Mouse (Mus musculus) megakaryocyte-erythroid progenitor cell, adult 5-6 weeks (primary cell): ENCODE data around the gene Fam177a. TPM values are rescaled to one million over a fixed set of nuclear protein-coding genes. Genes with fewer than 3 reads are reported as not detected.
"Not testable (repeated sequence)": the region's sequence is repeated elsewhere in the genome, so short reads cannot be mapped to it uniquely, and the experiment has no call there.

Source experiments
- ATAC-seq: replicated peaks from 2 replicates; pipeline ENCODE4 v1.8.0; 2016; ENCODE audit warnings: mild to moderate bottlenecking, inconsistent platforms; ENCODE audit not compliant: severe bottlenecking, poor library complexity, low FRiP score, low TSS enrichment
- total RNA-seq, 2 experiments: library from RNA; stranded (forward) in 1 of 2; stranded (reverse) in 1 of 2; fragments of 200-1000, 215-1000 nt in 1 of 2; fragments of >200 nt in 1 of 2; fragmentation: Nextera tagmentation in 1 of 2; gene quantifications; 2 replicates each; pipeline ENCODE4 v1.2.3; 2014 to 2017

Gene Fam177a
- total RNA-seq (2014; fragmentation: Nextera tagmentation): 5.8 TPM in 1 of 2 replicates, not detected in the other
- total RNA-seq (2017): 13.9 and 19.9 TPM in 2 replicates

DNA sequence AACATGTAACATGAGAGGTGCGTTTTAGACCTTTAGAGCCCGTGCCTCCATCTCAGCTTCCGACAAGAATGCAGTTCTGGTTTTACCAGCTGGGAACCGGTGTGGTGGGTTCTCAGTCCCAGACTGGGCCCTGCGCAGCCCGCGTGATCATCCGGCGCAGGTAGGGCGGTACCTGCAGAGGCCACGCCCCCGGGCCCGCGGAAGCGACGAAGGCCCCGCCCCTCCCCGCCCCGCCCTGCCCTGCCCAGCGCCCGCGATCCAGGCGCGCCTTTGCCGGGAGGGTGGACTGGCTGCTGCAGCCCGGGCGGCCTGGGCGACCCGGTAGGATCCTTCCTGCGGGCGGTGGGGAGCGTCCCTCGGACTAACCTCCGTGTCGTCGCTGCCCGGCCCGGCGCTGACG lies at the start of gene Fam177a:
Fam177a (plus strand) TSS at position 228 of the 400 bp plus-strand sequence.
- peak; percentile 87 for ATAC-seq

GRCm38 (mm10) chr12:55075296-55075695 lies 49.0 kb upstream of the Fam177a start:
- ATAC-seq: no peak

DNA sequence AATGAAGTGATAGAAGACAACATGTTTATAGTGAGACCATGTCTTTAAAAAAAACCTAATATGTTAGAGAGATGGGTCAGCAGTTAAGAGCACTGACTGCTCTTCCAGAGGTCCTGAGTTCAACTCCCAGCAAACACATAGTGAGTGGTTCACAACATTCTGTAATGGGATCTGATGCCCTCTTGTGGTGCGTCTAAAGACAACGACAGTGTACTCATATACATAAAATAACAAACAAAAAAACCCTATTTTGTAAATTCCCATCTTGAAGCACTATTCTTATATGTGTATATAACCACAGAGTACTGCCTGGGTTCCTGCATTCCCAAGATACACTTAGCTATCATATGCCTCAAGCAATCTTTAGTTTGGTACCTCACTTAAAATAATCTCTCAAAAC lies 45.6 kb upstream of the Fam177a start:
- not testable (repeated sequence) for ATAC-seq

DNA sequence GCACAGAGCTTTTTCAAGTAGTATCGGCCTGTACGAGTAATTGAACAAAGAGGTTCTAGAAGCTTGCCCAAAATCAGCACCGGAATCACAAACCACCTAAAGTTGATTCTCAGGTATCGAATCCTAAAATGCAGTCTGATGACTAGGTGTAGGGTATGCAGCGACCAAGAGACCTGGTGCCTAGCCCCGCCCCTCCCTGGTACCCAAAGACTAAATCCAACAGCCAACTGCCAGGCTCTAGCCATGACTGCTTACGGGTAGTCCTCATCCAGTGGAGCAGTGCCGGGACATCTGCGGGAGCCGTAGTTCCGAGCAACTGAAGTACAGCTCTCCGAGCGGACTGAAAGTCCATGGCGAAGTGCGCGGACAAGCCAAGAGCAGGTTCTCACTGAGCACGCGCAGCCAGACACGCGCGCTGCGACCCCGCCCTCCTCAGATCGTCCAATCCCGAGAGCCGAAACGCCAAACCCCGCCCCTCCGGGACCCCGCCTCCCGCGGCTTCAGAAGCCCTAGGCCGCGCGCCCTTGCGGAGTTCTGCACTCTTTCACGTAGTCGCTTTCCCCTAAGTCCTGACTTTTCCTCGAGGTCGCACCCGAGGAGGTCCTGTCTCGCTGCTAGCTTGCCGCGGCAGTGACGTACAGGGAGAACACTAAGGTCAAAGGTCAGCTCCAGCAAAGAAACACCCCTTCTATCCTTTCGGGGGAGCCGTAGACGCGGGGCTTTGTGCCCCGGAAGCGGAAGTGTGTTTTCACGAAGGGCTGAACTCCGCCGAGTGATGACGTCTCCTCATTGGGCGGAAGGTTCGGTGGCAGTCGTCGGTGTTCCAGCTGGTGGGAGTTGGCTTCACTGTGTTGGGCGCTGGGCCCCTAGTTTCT lies 44.3 kb upstream of the Fam177a start, which contains the start of the genes 2700097O09Rik and Srp54a:
2700097O09Rik (minus strand) TSS at position 385 of the 875 bp plus-strand sequence.
Srp54a (plus strand) TSS at position 537 of the 875 bp plus-strand sequence.
- ATAC-seq: peak; percentile 97

DNA sequence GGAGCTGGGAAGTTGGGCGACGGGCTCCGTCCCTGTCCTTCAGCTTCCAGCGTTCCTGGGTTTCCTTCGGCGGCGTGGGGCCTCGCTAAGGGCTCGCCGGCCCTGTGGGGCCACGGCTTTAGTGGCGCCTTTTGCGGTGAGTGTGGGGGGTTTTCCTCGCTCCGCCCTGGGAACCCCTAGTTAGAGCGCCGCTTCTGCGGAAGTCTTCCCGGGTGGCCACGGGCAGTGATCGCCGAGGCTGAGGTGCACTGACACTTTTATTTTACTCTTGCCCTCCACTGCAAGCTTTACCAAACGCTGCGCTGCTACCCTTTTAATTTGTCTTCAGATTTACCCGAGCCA lies 43.7 kb upstream of the Fam177a start:
- ATAC-seq: not testable (repeated sequence)

DNA sequence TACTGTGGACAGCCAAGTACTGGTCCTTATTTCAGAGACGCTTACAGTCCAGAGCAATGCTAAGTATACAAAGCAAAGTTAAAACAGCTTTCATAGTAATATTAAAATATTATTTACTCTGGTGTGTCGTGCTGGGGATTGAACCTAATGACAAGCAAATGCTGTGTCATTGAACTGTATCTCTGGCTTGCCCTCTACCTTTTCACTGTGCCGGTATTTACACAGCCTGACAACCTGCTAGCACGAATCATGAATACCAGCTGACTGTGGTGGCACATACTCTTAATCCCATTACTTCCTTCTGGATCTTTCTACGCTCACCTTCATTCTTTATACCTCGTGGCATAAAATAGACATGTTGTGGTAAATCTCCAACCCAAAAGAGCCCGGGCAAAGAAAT lies 32.1 kb upstream of the Fam177a start:
- ATAC-seq: not testable (repeated sequence)

DNA sequence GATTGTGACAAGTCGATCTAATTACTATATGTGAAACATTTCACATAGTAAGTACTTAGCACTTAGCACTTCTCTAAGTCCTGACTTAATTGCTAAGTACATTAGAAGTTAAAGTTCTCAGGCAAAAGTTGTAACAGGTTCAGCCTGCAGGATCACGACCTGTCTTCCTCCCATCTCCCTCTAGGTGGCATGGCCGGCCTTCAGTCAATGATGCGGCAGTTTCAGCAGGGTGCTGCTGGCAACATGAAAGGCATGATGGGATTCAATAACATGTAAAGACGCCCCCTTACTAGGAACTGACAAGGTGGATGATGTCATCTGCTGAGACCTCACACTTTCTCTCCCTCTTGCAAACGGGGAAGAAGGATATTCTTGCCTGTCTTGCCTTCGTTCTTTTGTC lies 11.7 kb upstream of the Fam177a start:
- ATAC-seq: peak; percentile 91

DNA sequence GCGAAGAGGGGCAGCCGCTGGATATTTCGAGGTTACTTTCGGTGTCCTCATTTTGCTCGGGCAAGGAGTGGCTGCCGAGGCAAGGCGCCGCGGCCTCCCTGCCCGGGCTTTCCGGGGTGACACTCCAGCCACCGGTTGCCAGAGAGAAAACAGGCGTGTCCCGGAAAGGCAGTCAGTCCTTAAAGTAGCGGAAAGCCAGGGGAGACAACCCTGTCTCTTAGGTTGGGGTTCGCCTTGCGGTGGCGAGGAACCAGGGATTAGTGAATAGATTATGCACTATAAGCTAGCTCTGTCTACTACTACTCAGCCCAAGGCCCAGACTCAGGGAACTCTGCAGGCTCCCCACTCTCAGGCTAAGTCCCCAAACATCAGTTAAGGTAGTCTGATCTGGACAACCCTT lies 462 bp downstream of the Fam177a start:
- ATAC-seq: peak; percentile 74

- not testable (repeated sequence) for ATAC-seq
These were observed 11.3 kb downstream of the Fam177a start for GRCm38 (mm10) chr12:55135540-55135939.

GRCm38 (mm10) chr12:55137859-55138258 lies 13.6 kb downstream of the Fam177a start:
- ATAC-seq: not testable (repeated sequence)

- ATAC-seq: peak; percentile 97
These were observed 30.5 kb downstream of the Fam177a start, which contains the start of gene Srp54b for GRCm38 (mm10) chr12:55154559-55155448. Srp54b (plus strand) TSS chr12:55155104.

DNA sequence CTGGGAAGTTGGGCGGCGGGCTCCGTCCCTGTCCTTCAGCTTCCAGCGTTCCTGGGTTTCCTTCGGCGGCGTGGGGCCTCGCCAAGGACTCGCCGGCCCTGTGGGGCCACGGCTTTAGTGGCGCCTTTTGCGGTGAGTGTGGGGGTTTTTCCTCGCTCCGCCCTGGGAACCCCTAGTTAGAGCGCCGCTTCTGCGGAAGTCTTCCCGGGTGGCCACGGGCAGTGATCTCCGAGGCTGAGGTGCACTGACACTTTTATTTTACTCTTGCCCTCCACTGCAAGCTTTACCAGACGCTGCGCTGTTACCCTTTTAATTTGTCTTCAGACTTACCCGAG lies 31.1 kb downstream of the Fam177a start:
- peak; percentile 45; the same call in 1 of the 2 replicates for ATAC-seq

DNA sequence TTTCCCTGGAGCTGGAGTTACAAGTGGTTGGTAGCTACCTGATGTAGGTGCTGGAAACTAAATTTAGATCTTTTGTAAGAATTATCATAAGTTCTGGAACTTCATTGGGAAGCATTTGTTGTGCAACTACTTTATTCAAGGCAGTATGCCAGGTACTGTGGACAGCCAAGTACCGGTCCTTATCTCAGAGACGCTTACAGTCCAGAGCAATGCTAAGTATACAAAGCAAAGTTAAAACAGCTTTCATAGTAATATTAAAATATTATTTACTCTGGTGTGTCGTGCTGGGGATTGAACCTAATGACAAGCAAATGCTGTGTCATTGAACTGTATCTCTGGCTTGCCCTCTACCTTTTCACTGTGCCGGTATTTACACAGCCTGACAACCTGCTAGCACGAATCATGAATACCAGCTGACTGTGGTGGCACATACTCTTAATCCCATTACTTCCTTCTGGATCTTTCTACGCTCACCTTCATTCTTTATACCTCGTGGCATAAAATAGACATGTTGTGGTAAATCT lies 42.8 kb downstream of the Fam177a start:
- ATAC-seq: not testable (repeated sequence)

GRCm38 (mm10) chr12:55187686-55188085 lies 63.4 kb downstream of the Fam177a start:
- ATAC-seq: peak; percentile 87

DNA sequence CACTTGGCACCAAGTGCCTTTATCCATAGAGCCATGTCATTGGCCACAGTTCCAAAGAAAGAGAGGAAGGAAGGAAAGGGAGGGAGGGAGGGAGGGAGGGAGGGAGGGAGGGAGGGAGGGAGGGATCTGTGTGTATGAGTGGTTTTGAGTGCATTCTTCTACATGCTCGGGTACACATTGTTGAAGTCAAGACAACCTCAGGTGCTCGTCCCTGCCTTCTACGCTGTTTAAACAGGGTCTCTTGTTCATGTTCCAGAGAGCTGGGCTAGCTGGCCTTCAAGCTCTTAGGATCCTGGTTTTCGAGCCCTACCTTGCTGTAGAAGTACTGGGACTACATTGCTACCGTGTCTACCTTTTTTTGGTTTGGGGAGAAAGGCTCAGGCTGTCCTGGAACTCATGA lies 64.9 kb downstream of the Fam177a start:
- ATAC-seq: not testable (repeated sequence)

Other genes with a start within 250 kb of the Fam177a start
- gene Gm20403, start 137.9 kb upstream of the Fam177a start, total RNA-seq (2014; fragmentation: Nextera tagmentation): not detected in 2 replicates
- not detected in 2 replicates for gene Gm20403, start 137.9 kb upstream of the Fam177a start, total RNA-seq (2017)
- 105 and 128 TPM in 2 replicates for gene Baz1a, start 110.1 kb upstream of the Fam177a start, total RNA-seq (2014; fragmentation: Nextera tagmentation)
- 98.9 and 112 TPM in 2 replicates for gene Baz1a, start 110.1 kb upstream of the Fam177a start, total RNA-seq (2017)
- gene 2700097O09Rik, start 44.4 kb upstream of the Fam177a start, total RNA-seq (2014; fragmentation: Nextera tagmentation): 32.7 and 33.2 TPM in 2 replicates
- 19.6 and 20.7 TPM in 2 replicates for gene 2700097O09Rik, start 44.4 kb upstream of the Fam177a start, total RNA-seq (2017)
- gene Srp54a, start 44.2 kb upstream of the Fam177a start, total RNA-seq (2014; fragmentation: Nextera tagmentation): 72.6 and 88.9 TPM in 2 replicates
- gene Srp54a, start 44.2 kb upstream of the Fam177a start, total RNA-seq (2017): 194 and 251 TPM in 2 replicates
- 18.3 and 26.0 TPM in 2 replicates for gene Srp54b, start 30.6 kb downstream of the Fam177a start, total RNA-seq (2014; fragmentation: Nextera tagmentation)
- gene Srp54b, start 30.6 kb downstream of the Fam177a start, total RNA-seq (2017): 51.0 and 107 TPM in 2 replicates
- 9.7 and 11.2 TPM in 2 replicates for gene 1700047I17Rik2, start 75.1 kb downstream of the Fam177a start, total RNA-seq (2014; fragmentation: Nextera tagmentation)
- 4.9 TPM in 1 of 2 replicates, not detected in the other for gene 1700047I17Rik2, start 75.1 kb downstream of the Fam177a start, total RNA-seq (2017)
- gene Srp54c, start 105.7 kb downstream of the Fam177a start, total RNA-seq (2014; fragmentation: Nextera tagmentation): 19.0 and 33.7 TPM in 2 replicates
- gene Srp54c, start 105.7 kb downstream of the Fam177a start, total RNA-seq (2017): 109 and 117 TPM in 2 replicates
- 31.6 and 45.5 TPM in 2 replicates for gene 1110008L16Rik, start 175.1 kb downstream of the Fam177a start, total RNA-seq (2014; fragmentation: Nextera tagmentation)
- 40.3 and 47.5 TPM in 2 replicates for gene 1110008L16Rik, start 175.1 kb downstream of the Fam177a start, total RNA-seq (2017)
- gene Ppp2r3c, start 178.5 kb downstream of the Fam177a start, total RNA-seq (2014; fragmentation: Nextera tagmentation): 29.6 and 36.6 TPM in 2 replicates
- 24.5 and 28.1 TPM in 2 replicates for gene Ppp2r3c, start 178.5 kb downstream of the Fam177a start, total RNA-seq (2017)